Mouse (Mus musculus): Measurements from ENCODE around the gene Usp35. TPM values are rescaled to one million over a fixed set of nuclear protein-coding genes. Genes with fewer than 3 reads are reported as not detected.
A peak's percentile ranks its signal among the peaks of the same experiment; 100 is the strongest.

Usp35 gene
- polyA plus RNA-seq, 1 experiment from 2014 or later = 0.92 TPM

GRCm38 (mm10) chr7:97298943-97299342 lies 32.9 kb downstream of the Usp35 start:
- no peak overlapping the region for H3K9ac ChIP-seq (ENCODE audit: low read depth, low read length)
- H3K27ac ChIP-seq (ENCODE audit: low read depth, low read length) = no peak overlapping the region
- H3K27me3 ChIP-seq (replicated peaks; ENCODE audit: control insufficient read depth, insufficient read depth, low read length) = no peaks in the 10 kb centered on the region
- DNase-seq (ENCODE audit: low spot score) = no peak
- no peak overlapping the region for H3K4me2 ChIP-seq
- no peak overlapping the region for H3K4me3 ChIP-seq (ENCODE audit: low read depth, low read length)
- no peak for ATAC-seq (replicated peaks; ENCODE audit: low FRiP score)
- no peaks in the 10 kb centered on the region for H3K9me3 ChIP-seq (ENCODE audit: control insufficient read depth, low read length)
- H3K4me1 ChIP-seq (replicated peaks; ENCODE audit: control insufficient read depth, insufficient read depth, low read length) = no peaks in the 10 kb centered on the region
- WGBS = 77% methylated on average over 6 of the region's 6 CpGs
- peaks cover 3% of the 10 kb centered on the region for H3K36me3 ChIP-seq (ENCODE audit: control insufficient read depth, insufficient read depth, low read length)

- Histone ChIP-seq H3K27me3 (replicated peaks; ENCODE audit: control insufficient read depth, insufficient read depth, low read length) (no peaks in the 10 kb centered on the region), H3K4me1 (replicated peaks; ENCODE audit: control insufficient read depth, insufficient read depth, low read length) (no peaks in the 10 kb centered on the region), H3K9me3 (ENCODE audit: control insufficient read depth, low read length) (no peaks in the 10 kb centered on the region), H3K27ac (ENCODE audit: low read depth, low read length) (no peak overlapping the region), H3K4me3 (ENCODE audit: low read depth, low read length) (no peak overlapping the region), H3K9ac (ENCODE audit: low read depth, low read length) (no peak overlapping the region), H3K4me2 (no peak overlapping the region), H3K36me3 (ENCODE audit: control insufficient read depth, insufficient read depth, low read length) (no peaks in the 10 kb centered on the region; the same call in 1 of the 2 replicates)
- ATAC-seq (replicated peaks; ENCODE audit: low FRiP score) (no peak), DNase-seq (ENCODE audit: low spot score) (no peak)
- WGBS = 83% methylated on average over 2 of the region's 2 CpGs
Observed at GRCm38 (mm10) chr7:97298279-97298678, 33.5 kb downstream of the Usp35 start.

DNA sequence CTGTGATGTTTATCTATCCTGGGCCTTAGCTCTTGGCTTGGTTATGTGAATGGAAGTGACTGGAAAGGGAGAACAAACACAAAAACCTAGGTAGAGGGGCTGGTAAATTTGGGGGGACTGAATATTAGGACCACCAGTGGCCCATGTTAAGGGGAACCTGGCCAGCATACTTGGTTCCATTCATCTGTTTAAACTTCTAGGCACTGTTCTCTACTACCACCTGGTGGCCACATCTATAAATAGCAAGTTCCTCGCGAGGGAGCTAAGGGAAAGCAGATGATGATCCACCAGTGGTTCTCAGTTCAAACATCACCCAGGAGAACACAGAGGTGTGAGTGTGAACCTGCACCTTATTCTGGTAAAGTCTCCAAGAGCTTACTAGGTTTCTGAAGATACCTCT lies 34.4 kb downstream of the Usp35 start:
- ATAC-seq (replicated peaks; ENCODE audit: low FRiP score) (no peak), DNase-seq (ENCODE audit: low spot score) (peak; percentile 40)
- Histone ChIP-seq H3K27ac (ENCODE audit: low read depth, low read length) (no peak overlapping the region), H3K9ac (ENCODE audit: low read depth, low read length) (no peak overlapping the region), H3K9me3 (ENCODE audit: control insufficient read depth, low read length) (no peaks in the 10 kb centered on the region), H3K4me2 (no peak overlapping the region), H3K36me3 (ENCODE audit: control insufficient read depth, insufficient read depth, low read length) (no peaks in the 10 kb centered on the region), H3K27me3 (replicated peaks; ENCODE audit: control insufficient read depth, insufficient read depth, low read length) (no peaks in the 10 kb centered on the region), H3K4me3 (ENCODE audit: low read depth, low read length) (no peak overlapping the region), H3K4me1 (replicated peaks; ENCODE audit: control insufficient read depth, insufficient read depth, low read length) (no peaks in the 10 kb centered on the region)
- 4% methylated on average over 2 of the region's 2 CpGs for WGBS

- 49% methylated on average over 2 of the region's 2 CpGs for WGBS
Observed at GRCm38 (mm10) chr7:97296986-97297385, 34.8 kb downstream of the Usp35 start.

GRCm38 (mm10) chr7:97271068-97271467 lies 60.8 kb downstream of the Usp35 start:
- ATAC-seq (replicated peaks; ENCODE audit: low FRiP score) (no peak), DNase-seq (ENCODE audit: low spot score) (no peak)
- Histone ChIP-seq H3K36me3 (ENCODE audit: control insufficient read depth, insufficient read depth, low read length) (0 out of 2 replicates have a peak, but pooled peaks cover 2% of the 10 kb centered on the region), H3K27me3 (replicated peaks; ENCODE audit: control insufficient read depth, insufficient read depth, low read length) (no peaks in the 10 kb centered on the region), H3K4me1 (replicated peaks; ENCODE audit: control insufficient read depth, insufficient read depth, low read length) (peaks cover 14% of the 10 kb centered on the region), H3K27ac (ENCODE audit: low read depth, low read length) (peak overlapping the region; percentile 76), H3K9ac (ENCODE audit: low read depth, low read length) (no peak overlapping the region), H3K9me3 (ENCODE audit: control insufficient read depth, low read length) (no peaks in the 10 kb centered on the region), H3K4me3 (ENCODE audit: low read depth, low read length) (no peak overlapping the region), H3K4me2 (no peak overlapping the region)
- WGBS = 67% methylated on average over 1 of the region's 1 CpGs

More at GRCm38 (mm10) chr7:97296986-97297385, 34.8 kb downstream of the Usp35 start:
- DNase-seq (ENCODE audit: low spot score) = no peak
- H3K9me3 ChIP-seq (ENCODE audit: control insufficient read depth, low read length) = no peaks in the 10 kb centered on the region
- no peak overlapping the region for H3K4me2 ChIP-seq
- no peaks in the 10 kb centered on the region for H3K4me1 ChIP-seq (replicated peaks; ENCODE audit: control insufficient read depth, insufficient read depth, low read length)
- no peaks in the 10 kb centered on the region for H3K27me3 ChIP-seq (replicated peaks; ENCODE audit: control insufficient read depth, insufficient read depth, low read length)
- no peak overlapping the region for H3K9ac ChIP-seq (ENCODE audit: low read depth, low read length)
- no peak overlapping the region for H3K4me3 ChIP-seq (ENCODE audit: low read depth, low read length)
- no peak overlapping the region for H3K27ac ChIP-seq (ENCODE audit: low read depth, low read length)
- H3K36me3 ChIP-seq (ENCODE audit: control insufficient read depth, insufficient read depth, low read length) = no peaks in the 10 kb centered on the region
- ATAC-seq (replicated peaks; ENCODE audit: low FRiP score) = no peak

- no peak for DNase-seq (ENCODE audit: low spot score)
- H3K27me3 ChIP-seq (replicated peaks; ENCODE audit: control insufficient read depth, insufficient read depth, low read length) = no peaks in the 10 kb centered on the region
- 0 out of 2 replicates have a peak, but pooled peaks cover 2% of the 10 kb centered on the region for H3K36me3 ChIP-seq (ENCODE audit: control insufficient read depth, insufficient read depth, low read length)
- peaks cover 14% of the 10 kb centered on the region for H3K4me1 ChIP-seq (replicated peaks; ENCODE audit: control insufficient read depth, insufficient read depth, low read length)
- H3K4me2 ChIP-seq = no peak overlapping the region
- no peak overlapping the region for H3K9ac ChIP-seq (ENCODE audit: low read depth, low read length)
- peak; percentile 88 for ATAC-seq (replicated peaks; ENCODE audit: low FRiP score)
- no peak overlapping the region for H3K4me3 ChIP-seq (ENCODE audit: low read depth, low read length)
- no peaks in the 10 kb centered on the region for H3K9me3 ChIP-seq (ENCODE audit: control insufficient read depth, low read length)
- peak overlapping the region; percentile 76 for H3K27ac ChIP-seq (ENCODE audit: low read depth, low read length)
Observed at GRCm38 (mm10) chr7:97270367-97270766, 61.5 kb downstream of the Usp35 start.

DNA sequence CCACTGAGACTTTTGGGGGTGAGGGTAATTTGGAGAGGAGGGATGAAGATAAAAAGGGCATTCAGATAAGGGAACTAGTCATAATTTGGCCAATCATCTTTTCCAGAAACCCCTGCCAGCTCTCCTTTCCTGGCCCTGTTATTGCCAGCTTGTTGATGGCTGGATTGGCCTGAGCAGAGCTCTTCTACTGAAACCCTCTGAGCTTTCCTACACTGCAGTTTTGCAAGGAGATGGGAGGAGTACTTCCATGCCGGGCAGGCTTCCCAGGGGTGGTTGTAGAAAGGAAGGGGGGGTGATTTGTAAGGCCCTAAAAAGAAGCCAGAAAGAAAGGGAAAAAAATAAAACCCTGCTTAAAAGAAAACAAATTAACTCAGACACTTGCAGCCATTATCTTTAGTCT lies 69.3 kb downstream of the Usp35 start:
- Histone ChIP-seq H3K9me3 (ENCODE audit: control insufficient read depth, low read length) (no peaks in the 10 kb centered on the region), H3K27me3 (replicated peaks; ENCODE audit: control insufficient read depth, insufficient read depth, low read length) (no peaks in the 10 kb centered on the region), H3K4me2 (no peak overlapping the region), H3K36me3 (ENCODE audit: control insufficient read depth, insufficient read depth, low read length) (no peaks in the 10 kb centered on the region), H3K9ac (ENCODE audit: low read depth, low read length) (no peak overlapping the region), H3K4me1 (replicated peaks; ENCODE audit: control insufficient read depth, insufficient read depth, low read length) (no peaks in the 10 kb centered on the region), H3K4me3 (ENCODE audit: low read depth, low read length) (no peak overlapping the region), H3K27ac (ENCODE audit: low read depth, low read length) (no peak overlapping the region)
- WGBS = 64% methylated on average over 1 of the region's 1 CpGs
- ATAC-seq (replicated peaks; ENCODE audit: low FRiP score) = no peak
- DNase-seq (ENCODE audit: low spot score) = no peak

Other genes with a start within 250 kb of the Usp35 start
- 2.2 and 2.6 TPM in 2 replicates for gene Kctd21, start 307 bp upstream of the Usp35 start, polyA plus RNA-seq (2014; fragmentation: Nextera tagmentation; extraction: Ambion mirVana)
- 66.4 and 74.2 TPM in 2 replicates for gene Alg8, start 39.6 kb upstream of the Usp35 start, polyA plus RNA-seq (2014; fragmentation: Nextera tagmentation; extraction: Ambion mirVana)
- 355 and 359 TPM in 2 replicates for gene Ndufc2, start 68.0 kb upstream of the Usp35 start, polyA plus RNA-seq (2014; fragmentation: Nextera tagmentation; extraction: Ambion mirVana)
- 0.30 TPM in 1 of 2 replicates, not detected in the other for gene Thrsp, start 85.7 kb upstream of the Usp35 start, polyA plus RNA-seq (2014; fragmentation: Nextera tagmentation; extraction: Ambion mirVana)
- gene Kctd14, start 119.3 kb upstream of the Usp35 start, polyA plus RNA-seq (2014; fragmentation: Nextera tagmentation; extraction: Ambion mirVana) = 7.8 and 9.2 TPM in 2 replicates
- gene Ints4, start 148.9 kb upstream of the Usp35 start, polyA plus RNA-seq (2014; fragmentation: Nextera tagmentation; extraction: Ambion mirVana) = 49.2 and 61.3 TPM in 2 replicates
- gene Aamdc, start 247.5 kb upstream of the Usp35 start, polyA plus RNA-seq (2014; fragmentation: Nextera tagmentation; extraction: Ambion mirVana) = 24.5 and 25.3 TPM in 2 replicates
- 14.5 and 14.8 TPM in 2 replicates for gene Rsf1, start 247.9 kb upstream of the Usp35 start, polyA plus RNA-seq (2014; fragmentation: Nextera tagmentation; extraction: Ambion mirVana)